Mouse (Mus musculus) heart, embryonic 16.5 days (tissue): ENCODE data around the gene Perm1. TPM values are rescaled to one million over a fixed set of nuclear protein-coding genes. Genes with fewer than 3 reads are reported as not detected.
A peak's percentile ranks its signal among the peaks of the same experiment; 100 is the strongest.

Experiments used
- ATAC-seq: fragments of 200-750 bp; cut with Nextera tagmentation; replicated peaks from 2 replicates; pipeline ENCODE4 v1.8.0; 2017; ENCODE audit warnings: moderate number of reproducible peaks; ENCODE audit not compliant: insufficient read depth, low FRiP score; ENCODE audit errors: extremely low read depth
- H3K27ac ChIP-seq: fragments of 300-500 bp; sonication (generic); 2 replicates; pipeline ENCODE4 v1.5.1; 2014; ENCODE audit warnings: mild to moderate bottlenecking, low read length, control low read depth, moderate library complexity
- H3K27me3 ChIP-seq: fragments of 300-500 bp; sonication (generic); 2 replicates; pipeline ENCODE4 v1.6.1; 2014; ENCODE audit warnings: low read length, mixed read lengths; ENCODE audit not compliant: control insufficient read depth, insufficient read depth
- H3K36me3 ChIP-seq: fragments of 300-500 bp; sonication (generic); 2 replicates; pipeline ENCODE4 v1.6.1; 2014; ENCODE audit not compliant: control insufficient read depth, insufficient read depth
- H3K4me1 ChIP-seq: fragments of 300-500 bp; sonication (generic); 2 replicates; pipeline ENCODE4 v1.6.1; 2014; ENCODE audit warnings: low read length, mixed read lengths; ENCODE audit not compliant: control insufficient read depth, insufficient read depth
- H3K4me2 ChIP-seq: fragments of 300-500 bp; sonication (generic); 2 replicates; pipeline ENCODE4 v1.6.1; 2014; ENCODE audit warnings: low read depth, mild to moderate bottlenecking, control low read depth, low read length
- H3K4me3 ChIP-seq: fragments of 300-500 bp; sonication (generic); 2 replicates; pipeline ENCODE4 v1.5.1; 2014; ENCODE audit warnings: mild to moderate bottlenecking, control low read depth, low read length
- H3K9ac ChIP-seq: fragments of 300-500 bp; sonication (generic); 2 replicates; pipeline ENCODE4 v1.6.1; 2014; ENCODE audit warnings: low read length, control low read depth
- H3K9me3 ChIP-seq: fragments of 300-500 bp; sonication (generic); replicated peaks from 2 replicates; pipeline ENCODE4 v1.6.1; 2016; ENCODE audit warnings: low read length; ENCODE audit not compliant: control insufficient read depth
- WGBS: fragments of 180-500 bp; shearing (Covaris S2); extraction: QIAGEN DNeasy Blood & Tissue Kit; methylation state at CpG from one replicate; pipeline ENCODE4 v1.1.7; 2014; 5-methylcytosine and 5-hydroxymethylcytosine counted together
- polyA plus RNA-seq: library from polyadenylated mRNA; unstranded; fragments of >200 nt; fragmentation: Nextera tagmentation; extraction: Ambion mirVana; gene quantifications from 2 replicates; pipeline ENCODE4 v1.2.1, GENCODE M21; 2015

Perm1 gene
- polyA plus RNA-seq, 1 experiment from 2014 or later = 16.8 TPM

GRCm38 (mm10) chr4:156197131-156197828, 18.4 kb upstream of the Perm1 start, which contains the start of gene Agrn:
Agrn (minus strand) TSS chr4:156197488.
- Histone ChIP-seq H3K27ac (peak within 1 kb of the TSS; percentile 94), H3K4me2 (peak within 1 kb of the TSS; percentile 74)
- under 1% methylated on average over 62 of the region's 88 CpGs for WGBS

GRCm38 (mm10) chr4:156197829-156198205, 17.9 kb upstream of the Perm1 start:
- H3K36me3 ChIP-seq = 0 out of 2 replicates have a peak, but pooled peaks cover 9% of the 10 kb centered on the region
- WGBS = under 1% methylated on average over 25 of the region's 26 CpGs
- H3K4me2 ChIP-seq = peak overlapping the region; percentile 74
- H3K27me3 ChIP-seq = no peaks in the 10 kb centered on the region
- H3K9ac ChIP-seq = peak overlapping the region; percentile 78
- H3K4me3 ChIP-seq = peak overlapping the region; percentile 96
- ATAC-seq = peak; percentile 91
- H3K27ac ChIP-seq = peak overlapping the region; percentile 94
- H3K9me3 ChIP-seq = no peaks in the 10 kb centered on the region
- peaks cover 29% of the 10 kb centered on the region for H3K4me1 ChIP-seq

More at GRCm38 (mm10) chr4:156197131-156197828, 18.4 kb upstream of the Perm1 start, which contains the start of gene Agrn:
- peak within 1 kb of the TSS; percentile 93 for H3K9ac ChIP-seq
- peaks cover 29% of the 10 kb centered on the region for H3K4me1 ChIP-seq
- H3K4me3 ChIP-seq = peak within 1 kb of the TSS; percentile 96
- no peaks in the 10 kb centered on the region for H3K9me3 ChIP-seq
- ATAC-seq = peak; percentile 82
- no peaks in the 10 kb centered on the region for H3K27me3 ChIP-seq
- 0 out of 2 replicates have a peak, but pooled peaks cover 9% of the 10 kb centered on the region for H3K36me3 ChIP-seq

- no peaks in the 10 kb centered on the region for H3K36me3 ChIP-seq
- WGBS = 58% methylated on average over 10 of the region's 10 CpGs
- H3K9me3 ChIP-seq = no peaks in the 10 kb centered on the region
- 0 out of 2 replicates have a peak within 1 kb of the TSS, but pooled peaks have one; percentile 25 for H3K9ac ChIP-seq
- peak within 1 kb of the TSS; percentile 48; the same call in 1 of the 2 replicates for H3K27ac ChIP-seq
- no peak for ATAC-seq
- peak within 1 kb of the TSS; percentile 50 for H3K4me2 ChIP-seq
- H3K27me3 ChIP-seq = peaks cover 3% of the 10 kb centered on the region
- H3K4me3 ChIP-seq = peak within 1 kb of the TSS; percentile 19; the same call in 1 of the 2 replicates
- H3K4me1 ChIP-seq = peaks cover 30% of the 10 kb centered on the region
These were observed 14.8 kb upstream of the Perm1 start, which contains the start of gene Isg15 for GRCm38 (mm10) chr4:156200623-156201475. Isg15 (minus strand) TSS chr4:156200818.

- peaks cover 3% of the 10 kb centered on the region for H3K27me3 ChIP-seq
- no peak for ATAC-seq
- no peaks in the 10 kb centered on the region; the same call in 1 of the 2 replicates for H3K9me3 ChIP-seq
- H3K9ac ChIP-seq = peak overlapping the region; percentile 83
- WGBS = 15% methylated on average over 12 of the region's 12 CpGs
- peaks cover 26% of the 10 kb centered on the region for H3K4me1 ChIP-seq
- 0 out of 2 replicates have a peak, but pooled peaks cover 4% of the 10 kb centered on the region for H3K36me3 ChIP-seq
- H3K27ac ChIP-seq = peak overlapping the region; percentile 85
- peak overlapping the region; percentile 98 for H3K4me2 ChIP-seq
- peak overlapping the region; percentile 81 for H3K4me3 ChIP-seq
These were observed 13.2 kb upstream of the Perm1 start for GRCm38 (mm10) chr4:156202462-156202893.

GRCm38 (mm10) chr4:156203001-156203412, 12.7 kb upstream of the Perm1 start, which contains the start of gene AW011738:
AW011738 (plus strand) TSS chr4:156203304.
- under 1% methylated on average over 35 of the region's 39 CpGs for WGBS
- ATAC-seq = peak; percentile 85

GRCm38 (mm10) chr4:156203413-156204131, 12.1 kb upstream of the Perm1 start:
- Histone ChIP-seq H3K4me3 (peak overlapping the region; percentile 81), H3K9ac (peak overlapping the region; percentile 83), H3K36me3 (peaks cover 9% of the 10 kb centered on the region; the same call in 1 of the 2 replicates), H3K4me2 (peak overlapping the region; percentile 98), H3K27me3 (peaks cover 3% of the 10 kb centered on the region), H3K9me3 (no peaks in the 10 kb centered on the region; the same call in 1 of the 2 replicates), H3K27ac (peak overlapping the region; percentile 85), H3K4me1 (peaks cover 24% of the 10 kb centered on the region)
- under 1% methylated on average over 49 of the region's 49 CpGs for WGBS
- peak; percentile 49 for ATAC-seq

More at GRCm38 (mm10) chr4:156203001-156203412, 12.7 kb upstream of the Perm1 start, which contains the start of gene AW011738:
- Histone ChIP-seq H3K9ac (peak within 1 kb of the TSS; percentile 83), H3K36me3 (0 out of 2 replicates have a peak, but pooled peaks cover 5% of the 10 kb centered on the region), H3K27me3 (peaks cover 3% of the 10 kb centered on the region), H3K4me2 (peak within 1 kb of the TSS; percentile 98), H3K9me3 (no peaks in the 10 kb centered on the region; the same call in 1 of the 2 replicates), H3K4me1 (peaks cover 26% of the 10 kb centered on the region), H3K27ac (peak within 1 kb of the TSS; percentile 85), H3K4me3 (peak within 1 kb of the TSS; percentile 81)

- Histone ChIP-seq H3K9me3 (no peaks in the 10 kb centered on the region; the same call in 1 of the 2 replicates), H3K4me2 (no peak overlapping the region), H3K27ac (no peak overlapping the region), H3K4me1 (peaks cover 11% of the 10 kb centered on the region; the same call in 1 of the 2 replicates), H3K36me3 (peaks cover 9% of the 10 kb centered on the region; the same call in 1 of the 2 replicates), H3K4me3 (no peak overlapping the region), H3K27me3 (peaks cover 3% of the 10 kb centered on the region), H3K9ac (no peak overlapping the region)
- WGBS = 89% methylated on average over 4 of the region's 4 CpGs
- ATAC-seq = no peak
These were observed 6.8 kb upstream of the Perm1 start for GRCm38 (mm10) chr4:156208872-156209271.
